Mouse (Mus musculus) ES-CJ7 (cell line): ENCODE data around the gene Hfe.

Source experiments
- DNase-seq: peaks from one replicate; pipeline ENCODE4 v3.0.0; 2011; ENCODE audit warnings: low read depth, low spot score

Gene Hfe

DNA sequence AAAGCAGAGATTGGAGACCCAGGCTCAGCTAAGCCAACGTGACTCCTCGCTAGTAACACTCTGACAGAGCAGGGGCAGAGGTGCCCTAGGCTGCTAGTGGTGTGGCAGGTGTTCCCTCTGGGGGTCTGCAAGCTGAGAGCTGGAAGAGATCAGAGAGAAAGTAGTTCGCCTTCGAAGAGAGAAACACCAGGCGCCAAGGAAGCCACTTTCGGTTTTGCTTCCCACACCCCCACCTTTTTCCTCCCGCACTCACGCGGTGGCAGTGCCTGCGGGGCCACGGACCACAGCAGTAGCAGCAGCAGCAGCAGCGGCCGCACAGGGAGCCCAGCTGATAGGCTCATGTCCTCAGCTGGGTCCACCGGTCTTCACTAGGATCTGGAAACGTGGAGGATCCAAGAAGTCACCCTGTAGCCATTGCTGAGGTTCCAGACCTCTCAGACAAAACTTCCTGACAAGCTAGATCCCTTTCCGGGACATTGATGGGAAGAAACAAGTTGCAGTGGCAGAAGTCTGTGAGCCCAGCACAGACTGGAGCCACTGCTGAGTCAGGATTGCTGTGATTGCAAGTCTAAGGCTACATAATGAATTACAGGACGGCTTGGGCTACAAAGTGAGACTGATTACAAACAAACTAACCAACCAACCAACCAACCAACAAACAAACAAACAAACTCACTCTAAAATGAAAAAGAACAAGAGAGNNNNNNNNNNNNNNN lies at the start of gene Hfe:
Gene Hfe, minus strand, starts transcription at position 481 of the 716 bp plus-strand sequence.
- peak; percentile 27 for DNase-seq

GRCm38 (mm10) chr13:23759916-23760239 lies 49.2 kb upstream of the Hfe start:
- no peak for DNase-seq

DNA sequence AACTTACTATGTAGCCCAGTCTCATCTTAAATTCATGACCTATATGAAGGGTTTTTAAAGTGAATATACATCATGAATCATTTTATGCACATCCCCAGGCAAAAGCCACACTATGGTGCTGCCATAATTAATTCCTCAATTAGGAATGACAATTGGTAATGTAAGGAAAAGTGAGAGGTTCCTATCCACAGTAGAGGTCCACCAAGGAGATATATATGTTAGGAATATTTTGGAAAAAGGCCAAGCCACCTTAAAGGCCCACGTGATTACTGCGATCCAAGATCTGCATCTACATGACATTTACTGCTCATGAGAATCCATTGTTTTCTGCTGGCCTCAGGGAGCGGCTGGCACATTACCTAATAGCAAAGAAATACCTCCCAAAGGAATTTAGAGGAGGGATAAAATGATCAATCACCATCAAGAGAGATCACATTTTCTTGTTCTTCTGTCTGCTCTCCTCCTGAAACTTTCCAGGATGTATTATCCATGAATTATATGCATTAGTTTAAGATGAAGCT lies 48.7 kb upstream of the Hfe start:
- DNase-seq: peak; percentile 51

DNA sequence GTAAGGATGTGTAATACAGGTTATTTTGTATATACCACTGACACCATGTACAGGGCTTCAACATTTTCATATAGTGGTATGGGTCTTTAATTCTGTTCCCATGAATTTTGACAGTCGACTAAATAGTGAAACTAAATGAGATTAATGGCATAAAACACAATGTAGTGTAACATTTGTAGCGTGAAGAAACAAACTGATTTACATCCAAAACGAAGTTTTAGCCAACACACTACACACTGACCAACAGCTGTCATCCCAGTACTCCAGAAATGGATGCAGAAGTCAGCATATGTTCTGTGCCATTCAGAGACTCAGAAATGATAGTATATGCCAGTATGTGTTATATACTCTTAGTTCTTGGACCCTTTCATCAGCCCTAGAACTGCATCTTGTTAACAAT lies 47.3 kb upstream of the Hfe start:
- DNase-seq: no peak

- DNase-seq: peak; percentile 88
Measured at GRCm38 (mm10) chr13:23757211-23757773, 46.6 kb upstream of the Hfe start.

DNA sequence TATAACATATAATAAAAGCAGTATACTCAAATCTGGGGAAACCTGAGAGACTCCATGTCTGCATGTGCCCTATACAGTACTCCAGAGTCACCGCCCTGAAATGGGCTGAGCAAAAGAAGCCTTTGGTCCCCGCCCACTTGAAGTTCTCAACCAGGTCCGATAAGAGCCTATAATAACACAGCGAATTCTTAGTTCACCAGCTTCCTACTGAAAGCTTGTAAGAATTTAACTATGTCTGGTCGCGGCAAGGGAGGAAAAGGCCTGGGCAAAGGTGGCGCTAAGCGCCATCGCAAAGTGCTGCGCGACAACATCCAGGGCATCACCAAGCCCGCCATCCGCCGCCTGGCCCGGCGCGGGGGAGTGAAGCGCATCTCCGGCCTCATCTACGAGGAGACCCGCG lies 46.1 kb upstream of the Hfe start, which contains the start of gene Hist1h4b:
Gene Hist1h4b, plus strand, starts transcription at position 224 of the 400 bp plus-strand sequence.
- DNase-seq: peak; percentile 96

DNA sequence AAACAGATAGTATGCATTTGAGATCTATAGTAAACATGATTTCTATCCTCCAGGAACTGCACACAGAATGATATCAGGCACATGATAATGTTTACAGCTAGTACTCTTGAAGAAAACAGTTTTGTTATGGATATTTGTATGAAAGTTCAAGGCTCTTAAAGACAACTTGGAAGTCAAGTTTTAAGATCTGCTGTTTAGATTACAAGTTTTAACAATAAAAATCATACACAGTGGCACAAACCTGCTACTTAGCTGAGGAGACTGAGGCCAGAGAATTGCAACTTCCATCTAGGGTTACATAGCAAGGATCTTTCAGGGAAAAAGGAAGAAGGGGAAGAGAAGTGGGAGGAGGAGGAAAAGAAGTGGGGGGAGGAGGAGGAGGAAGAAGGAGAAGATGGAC lies 44.3 kb upstream of the Hfe start:
- DNase-seq: no peak

- DNase-seq: no peak
Measured at GRCm38 (mm10) chr13:23753314-23754078, 42.8 kb upstream of the Hfe start.

- DNase-seq: peak; percentile 45
Measured at GRCm38 (mm10) chr13:23752742-23753172, 42.1 kb upstream of the Hfe start.

DNA sequence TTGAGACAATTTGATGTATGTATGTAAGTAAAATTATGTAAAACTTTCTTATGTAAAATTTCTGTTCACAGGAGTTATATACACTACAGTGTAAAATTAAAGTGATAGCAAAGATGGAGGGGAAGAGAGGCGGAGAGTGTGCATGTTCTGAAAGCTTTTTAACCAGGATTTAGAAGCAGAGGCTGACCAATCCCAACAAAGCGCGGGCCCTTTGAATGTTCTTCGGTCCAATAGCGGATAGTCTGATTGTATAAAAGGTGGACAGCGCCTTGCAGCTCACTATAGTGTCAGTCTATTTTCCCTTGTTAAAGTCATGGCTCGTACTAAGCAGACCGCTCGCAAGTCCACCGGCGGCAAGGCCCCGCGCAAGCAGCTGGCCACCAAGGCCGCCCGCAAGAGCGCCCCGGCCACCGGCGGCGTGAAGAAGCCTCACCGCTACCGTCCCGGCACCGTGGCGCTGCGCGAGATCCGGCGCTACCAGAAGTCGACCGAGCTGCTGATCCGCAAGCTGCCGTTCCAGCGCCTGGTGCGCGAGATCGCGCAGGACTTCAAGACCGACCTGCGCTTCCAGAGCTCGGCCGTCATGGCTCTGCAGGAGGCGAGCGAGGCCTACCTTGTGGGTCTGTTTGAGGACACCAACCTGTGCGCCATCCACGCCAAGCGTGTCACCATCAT lies 41.5 kb upstream of the Hfe start, which contains the start of gene Hist1h3b:
Gene Hist1h3b, plus strand, starts transcription at position 201 of the 675 bp plus-strand sequence.
- DNase-seq: peak; percentile 97

GRCm38 (mm10) chr13:23751478-23751956 lies 40.9 kb upstream of the Hfe start:
- peak; percentile 68 for DNase-seq

- peak; percentile 89 for DNase-seq
Measured at GRCm38 (mm10) chr13:23750839-23751477, 40.3 kb upstream of the Hfe start, which contains the start of gene Hist1h2ab. TSS of gene Hist1h2ab (plus strand) at chr13:23751126.

DNA sequence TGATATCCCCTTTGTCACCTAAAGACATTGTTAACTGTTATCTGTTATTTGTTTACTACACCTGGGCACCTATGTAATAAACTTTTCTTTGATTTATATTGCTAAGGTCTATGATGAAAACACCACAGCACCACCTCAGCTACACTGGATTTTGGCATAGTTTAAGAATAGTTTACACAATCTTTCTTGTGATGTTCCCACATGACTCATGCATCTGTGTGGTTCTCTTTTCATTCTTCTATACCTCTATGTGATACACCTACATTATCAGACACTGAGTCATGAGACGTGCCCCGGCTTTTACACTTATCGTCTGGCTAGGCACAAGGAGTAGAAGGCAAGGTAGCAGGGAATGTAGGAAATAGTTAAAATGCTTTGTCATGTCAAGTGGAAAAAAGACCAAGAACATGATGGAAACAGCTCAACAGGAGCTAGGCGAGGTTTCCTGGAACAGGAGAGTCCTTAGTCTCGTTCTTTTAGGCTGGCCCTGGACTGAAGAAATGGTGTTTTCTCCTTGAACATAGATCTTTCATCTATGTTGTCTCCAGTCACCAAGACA lies 39.0 kb upstream of the Hfe start:
- DNase-seq: no peak

- peak; percentile 86 for DNase-seq
Measured at GRCm38 (mm10) chr13:23747892-23748288, 37.2 kb upstream of the Hfe start.

GRCm38 (mm10) chr13:23747081-23747891 lies 36.6 kb upstream of the Hfe start:
- DNase-seq: peak; percentile 79

DNA sequence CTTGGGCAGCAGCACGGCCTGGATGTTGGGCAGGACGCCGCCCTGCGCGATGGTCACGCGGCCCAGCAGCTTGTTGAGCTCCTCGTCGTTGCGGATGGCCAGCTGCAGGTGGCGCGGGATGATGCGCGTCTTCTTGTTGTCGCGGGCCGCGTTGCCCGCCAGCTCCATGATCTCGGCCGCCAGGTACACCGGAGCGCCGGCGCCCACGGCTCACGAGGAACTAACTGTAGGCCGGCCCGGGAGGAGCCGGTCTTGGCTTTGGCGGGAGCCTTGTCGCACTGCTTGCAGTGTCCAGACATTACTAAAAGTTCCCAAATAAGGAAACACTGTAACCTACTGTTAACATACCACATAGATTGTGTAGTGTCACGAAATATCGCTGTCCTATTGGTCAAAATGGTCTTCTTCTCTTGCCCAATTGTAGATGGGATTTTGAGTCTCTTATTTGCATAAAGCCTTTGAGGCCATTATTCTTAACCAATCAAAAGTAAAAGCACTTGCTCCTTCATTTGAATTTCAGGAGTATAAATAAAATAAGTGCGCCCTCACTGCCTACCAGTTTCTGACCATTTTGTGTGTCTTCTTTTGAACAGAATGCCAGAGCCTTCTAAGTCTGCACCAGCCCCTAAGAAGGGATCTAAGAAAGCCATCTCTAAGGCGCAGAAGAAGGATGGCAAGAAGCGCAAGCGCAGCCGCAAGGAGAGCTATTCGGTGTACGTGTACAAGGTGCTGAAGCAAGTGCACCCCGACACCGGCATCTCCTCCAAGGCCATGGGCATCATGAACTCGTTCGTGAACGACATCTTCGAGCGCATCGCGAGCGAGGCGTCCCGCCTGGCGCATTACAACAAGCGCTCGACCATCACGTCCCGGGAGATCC lies 35.8 kb upstream of the Hfe start, which contains the start of gene Hist1h2bb:
Gene Hist1h2bb, plus strand, starts transcription at position 534 of the 880 bp plus-strand sequence.
- DNase-seq: peak; percentile 98

DNA sequence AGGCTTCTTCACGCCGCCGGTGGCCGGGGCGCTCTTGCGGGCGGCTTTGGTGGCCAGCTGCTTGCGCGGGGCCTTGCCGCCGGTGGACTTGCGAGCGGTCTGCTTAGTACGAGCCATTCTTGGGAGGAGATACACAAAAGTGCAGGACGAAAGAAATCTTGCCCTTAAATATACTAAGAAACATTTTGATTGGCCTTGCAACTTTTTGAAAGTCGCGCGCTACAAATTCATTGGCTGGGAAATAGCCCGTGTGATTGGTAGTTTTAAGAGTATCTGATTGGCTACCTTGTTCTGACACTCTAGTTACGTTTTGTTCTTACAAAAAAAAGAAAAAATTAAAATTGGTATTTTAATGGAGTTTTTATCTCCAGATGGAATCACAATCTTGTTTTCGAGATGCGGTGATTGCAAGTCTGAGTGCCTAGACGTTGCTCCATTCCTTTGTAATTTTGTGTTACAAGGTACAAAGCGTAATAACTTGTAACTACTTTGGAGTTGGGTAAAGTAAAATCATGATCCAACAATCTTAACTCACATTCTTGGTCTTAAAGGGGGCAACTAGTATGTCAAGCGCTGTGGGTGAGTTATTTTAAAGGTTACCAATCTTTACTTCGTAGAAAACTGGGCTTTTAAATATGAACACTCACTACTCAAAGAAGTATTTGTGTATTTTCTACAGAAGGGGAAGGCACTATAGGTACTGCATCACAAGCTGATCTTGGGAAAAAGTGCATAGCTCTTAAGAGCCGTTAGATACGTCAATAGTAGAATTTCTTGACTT lies 34.9 kb upstream of the Hfe start, which contains the start of gene Hist1h3c:
Gene Hist1h3c, minus strand, starts transcription at position 222 of the 781 bp plus-strand sequence.
- DNase-seq: peak; percentile 96
